Comparison of ENCODE assay signal across 17 mouse cellular contexts in genomic region chr10:42021536-42021935, GRCm38 (mm10). TPM values are rescaled to one million over a fixed set of nuclear protein-coding genes. Genes with fewer than 3 reads are reported as not detected.
"Had no signal": no experiment of that assay in that cellular context is flagged by ENCODE, and none has a peak within 500 bp of the region (broad histone marks: within the 10 kb centered on the region; RNA-seq: fewer than 3 reads in every experiment).

No protein-coding gene starts in this region.

- H3K27me3 ChIP-seq: midbrain, embryonic 15.5 days had no signal

- ATAC-seq: liver, postnatal 0 days; lung, postnatal 0 days; midbrain, embryonic 13.5 days; midbrain, embryonic 15.5 days had no signal

- H3K4me3 ChIP-seq: lung, embryonic 15.5 days; megakaryocyte, embryonic 14.5 days; midbrain, embryonic 13.5 days; midbrain, embryonic 15.5 days; neural tube, embryonic 12.5 days had no signal

- H3K4me2 ChIP-seq: lung, embryonic 15.5 days; midbrain, embryonic 11.5 days; midbrain, embryonic 13.5 days; midbrain, embryonic 15.5 days; neural tube, embryonic 12.5 days had no signal

- H3K9ac ChIP-seq: liver, postnatal 0 days; lung, embryonic 15.5 days; midbrain, embryonic 13.5 days; midbrain, embryonic 15.5 days; neural tube, embryonic 12.5 days had no signal

- H3K27ac ChIP-seq: lung, embryonic 15.5 days; midbrain, embryonic 13.5 days; midbrain, embryonic 15.5 days; neural tube, embryonic 12.5 days had no signal

- H3K36me3 ChIP-seq: lung, embryonic 15.5 days; midbrain, embryonic 13.5 days; midbrain, embryonic 15.5 days; neural tube, embryonic 12.5 days had no signal

- H3K9me3 ChIP-seq: lung, embryonic 15.5 days; megakaryocyte, embryonic 14.5 days; midbrain, embryonic 13.5 days; midbrain, embryonic 15.5 days; neural tube, embryonic 12.5 days had no signal

- DNase-seq: liver, postnatal 0 days; lung, adult 2 months; lung, postnatal 14 days; lung, postnatal 36 days; right cerebral cortex, postnatal 14 days; spleen, adult 18-20 months; thymus, adult 18-20 months; thymus, postnatal 14 days; thymus, postnatal 36 days had no signal

RNA-seq across cellular contexts. Expression of gene Armc2, which starts 3.3 kb away (rescaled TPM):
- total RNA-seq: neutrophil, adult 5-6 weeks had no signal
